Comparison of ENCODE assay signal across 1 mouse cellular context in the genomic region with DNA sequence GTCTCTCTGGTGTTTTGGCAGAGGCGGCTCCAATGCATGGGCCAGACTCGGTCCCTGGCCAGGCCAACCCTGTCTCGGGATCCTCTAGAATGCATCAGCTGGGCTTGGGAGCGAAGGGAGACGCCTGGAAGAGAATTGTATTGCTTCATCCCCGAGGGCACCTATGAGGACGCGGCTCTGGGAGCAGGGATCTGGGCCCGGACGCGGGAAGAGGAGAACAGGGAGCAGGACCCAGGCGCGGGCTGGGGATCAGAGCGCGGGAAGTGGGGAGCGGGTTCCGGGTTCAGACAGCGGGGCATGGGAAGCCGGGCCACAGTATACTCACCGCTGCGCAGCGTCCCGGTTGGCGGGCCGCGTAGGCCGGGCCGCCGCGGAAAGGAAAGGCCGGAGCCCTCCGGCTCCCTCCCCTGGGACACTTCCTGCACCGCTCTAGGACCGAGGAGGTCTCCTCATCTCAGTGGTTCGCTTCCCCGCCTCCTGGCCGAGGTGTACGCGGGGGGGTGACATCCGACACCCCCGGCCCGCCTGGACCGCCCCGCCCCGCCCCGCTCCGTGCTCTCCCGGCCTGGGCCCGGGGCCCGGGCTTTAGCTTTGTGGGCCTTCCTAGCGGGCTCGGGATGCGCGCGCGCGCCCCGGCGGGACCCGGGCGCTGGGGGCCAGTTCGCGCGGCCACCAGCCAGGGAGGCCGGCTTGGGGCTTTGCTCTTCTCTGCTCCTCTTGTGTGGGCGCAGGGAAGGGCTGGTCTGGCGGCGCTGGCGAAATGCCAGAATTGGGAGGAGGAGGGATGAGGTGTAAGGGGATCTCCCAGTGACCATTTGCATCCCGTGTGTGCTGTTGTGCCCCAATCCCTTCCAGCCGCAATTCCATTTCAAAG.
TF ChIP-seq lines count a peak whose summit lies in the region.

No protein-coding gene starts in this region.

TF ChIP-seq in C2C12, 6 proteins besides CTCF, POLR2A, EP300 and RAD21:
- TF ChIP-seq FOSL1 (IDR thresholded peaks at IDR 0.05; ENCODE audit: insufficient read depth, low read length, poor library complexity, severe bottlenecking) (no peak), MAX (IDR thresholded peaks at IDR 0.05) (peak; percentile 22), MYOG (IDR thresholded peaks at IDR 0.05; ENCODE audit: control insufficient read depth, extremely low read depth, insufficient read length) (no peak), USF1 (IDR thresholded peaks at IDR 0.05; ENCODE audit: low read depth) (no peak), MYOD1 (IDR thresholded peaks at IDR 0.05; ENCODE audit: control insufficient read depth, insufficient read length, low read depth) (no peak), CEBPB (IDR thresholded peaks at IDR 0.05; ENCODE audit: low read depth) (peak; percentile 9)
